Mouse (Mus musculus) spleen, postnatal 4 days (tissue): ENCODE results near the gene Thrb.

Source experiments
- DNase-seq, 2 experiments: peaks; one replicate each; pipeline ENCODE4 v3.0.0; 2022; ENCODE audit warnings: low spot score in 2 of 2

Gene Thrb

DNA sequence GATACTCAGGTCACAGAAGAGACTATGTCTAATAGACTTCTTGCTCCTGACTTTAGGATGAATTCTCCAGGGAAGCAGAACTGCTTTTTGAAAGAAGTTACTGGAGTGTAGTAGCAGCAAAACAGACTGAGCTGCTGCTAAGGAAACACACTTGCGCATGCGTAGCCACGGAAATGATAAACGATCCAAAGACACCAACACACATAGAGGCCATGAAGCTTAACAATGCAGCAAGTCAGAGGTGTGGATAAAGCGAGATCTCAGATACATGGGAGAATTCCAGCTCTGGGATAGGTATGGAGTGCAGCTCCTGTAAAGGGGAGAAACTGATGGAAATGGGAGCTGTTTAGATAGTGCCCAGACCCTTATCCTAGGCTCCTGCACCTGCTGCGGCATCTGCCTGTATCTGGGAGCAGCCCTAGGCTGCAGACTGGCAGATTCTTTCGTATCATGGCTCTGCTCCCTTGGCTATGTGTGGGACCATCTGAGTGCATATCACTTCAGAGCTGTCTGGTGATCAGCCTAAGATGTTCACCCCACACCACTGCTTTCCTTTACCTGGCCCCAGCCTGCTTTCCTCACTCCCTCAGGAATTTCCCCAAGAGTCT lies 53.3 kb downstream of the Thrb start:
- DNase-seq = no peak

DNA sequence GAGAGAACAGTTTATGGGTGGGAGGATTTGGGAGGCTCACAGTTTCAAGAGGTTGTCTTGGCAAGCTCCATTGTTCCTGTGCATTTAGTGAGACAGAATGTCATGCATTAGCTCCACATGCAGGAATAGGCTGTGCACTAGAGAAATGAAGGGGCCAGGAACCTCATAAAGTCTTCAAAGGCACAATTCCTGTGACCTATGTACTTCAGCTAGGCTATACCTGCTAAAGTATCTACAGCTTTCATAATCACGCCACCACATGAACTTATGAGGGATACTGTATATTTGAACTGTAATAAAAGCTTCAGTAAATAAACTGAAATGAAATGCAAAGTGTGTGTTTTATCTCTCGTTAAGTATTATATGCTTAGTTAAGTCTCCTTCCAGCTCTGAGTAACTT lies 59.4 kb downstream of the Thrb start:
- no peak for DNase-seq

DNA sequence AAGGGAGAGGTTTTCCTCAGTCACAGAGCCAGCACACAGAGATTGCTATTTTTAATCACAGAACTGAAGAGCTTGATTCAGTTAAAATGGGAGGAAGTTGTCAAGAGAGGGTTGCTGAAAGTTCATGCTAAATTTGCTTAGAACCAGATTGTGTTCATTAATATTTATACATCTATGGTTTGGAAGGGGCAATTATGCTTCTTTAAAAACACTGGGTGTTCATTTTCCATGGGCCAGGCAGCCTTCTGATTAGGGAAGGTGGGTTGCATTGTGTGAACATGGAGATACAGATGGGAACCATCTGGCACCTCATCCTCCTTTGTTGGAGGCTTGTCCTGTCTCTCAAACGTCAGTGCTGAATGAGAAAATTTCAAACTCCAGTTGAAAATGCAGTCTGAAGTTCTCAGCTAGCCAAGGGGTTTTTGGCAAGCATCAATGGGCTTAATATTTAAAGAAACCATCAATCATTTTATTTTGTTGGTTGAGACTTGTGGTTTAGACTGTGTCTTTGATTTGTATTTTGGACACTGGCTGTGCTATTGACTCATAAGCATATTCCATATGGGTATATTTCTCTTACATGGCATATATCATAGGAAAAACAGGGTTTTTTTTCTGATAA lies 62.9 kb downstream of the Thrb start:
- DNase-seq = no peak

DNA sequence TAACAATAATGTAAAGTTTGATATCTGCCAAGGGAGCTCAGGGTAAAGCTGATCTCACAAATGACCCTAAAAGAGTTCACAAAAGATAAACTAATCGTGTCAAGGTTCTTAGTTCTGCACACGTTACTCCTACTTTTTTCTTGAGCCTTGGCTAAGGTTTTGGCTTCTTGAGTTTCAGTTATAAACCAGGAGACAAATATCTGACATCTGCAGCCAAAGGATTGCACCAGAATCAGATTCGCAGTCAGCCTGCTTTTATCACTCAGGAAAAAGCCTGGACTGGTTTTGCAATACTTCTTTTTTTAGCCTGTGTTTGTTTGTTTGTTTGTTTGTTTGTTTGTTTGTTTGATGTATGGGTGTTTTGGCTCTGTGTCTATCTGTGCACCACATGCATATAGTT lies 64.5 kb downstream of the Thrb start:
- DNase-seq = no peak

DNA sequence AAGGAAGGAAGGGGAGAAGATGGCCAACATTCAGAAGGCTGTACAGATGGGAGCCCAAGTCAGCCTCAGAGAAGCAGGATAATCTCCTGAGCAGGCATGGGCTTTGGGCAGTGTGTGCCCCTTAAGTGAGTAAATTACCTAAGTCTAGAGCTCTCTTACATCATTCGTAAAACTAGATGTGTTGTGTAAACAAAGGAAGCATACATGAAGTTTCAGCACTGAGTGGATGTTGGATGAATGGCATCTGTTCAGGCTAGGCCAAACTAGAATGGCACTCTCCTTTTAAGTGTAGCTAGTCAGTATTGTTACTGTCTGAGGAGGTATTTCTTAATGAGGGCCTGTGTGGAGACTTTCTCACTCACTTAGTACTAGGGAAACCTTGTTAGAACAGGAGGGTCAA lies 66.8 kb downstream of the Thrb start:
- DNase-seq = no peak

DNA sequence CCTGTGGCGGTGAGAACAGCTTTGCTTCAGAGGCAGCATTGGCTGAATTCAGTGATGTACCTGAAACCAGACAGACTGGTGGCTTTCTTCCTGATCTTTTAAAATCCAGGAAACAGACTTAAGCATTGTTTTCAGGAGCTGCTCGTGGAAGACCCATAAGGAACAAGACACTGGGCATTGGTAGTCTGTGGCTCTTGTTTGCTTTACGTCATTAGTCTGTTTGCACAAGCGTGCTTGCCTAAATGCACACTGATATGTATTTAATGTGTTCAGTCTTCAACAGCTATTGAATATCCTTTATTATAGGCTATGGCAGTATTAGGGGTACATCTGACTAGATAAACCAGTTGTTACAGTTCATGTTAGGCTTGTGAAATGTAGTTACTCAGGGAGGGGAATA lies 67.8 kb downstream of the Thrb start:
- DNase-seq = no peak

DNA sequence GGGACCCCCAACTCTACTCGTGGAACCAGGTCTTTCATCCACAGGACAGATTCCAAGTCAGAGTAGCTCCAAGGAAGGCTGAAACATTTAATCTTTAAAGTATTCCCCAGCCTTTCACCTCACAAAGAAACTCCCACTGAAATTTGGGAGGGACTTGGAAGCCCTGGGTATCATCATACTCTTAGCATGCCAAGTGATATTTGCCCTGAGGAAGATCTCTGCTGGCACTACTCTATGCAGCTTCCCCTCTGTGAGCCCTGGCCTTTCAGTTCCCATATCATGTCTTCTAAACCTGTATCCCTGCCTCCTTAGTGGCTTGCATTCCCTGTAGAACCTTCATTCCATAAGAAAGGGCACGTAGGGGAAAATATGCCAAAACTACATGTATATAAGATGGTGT lies 68.8 kb downstream of the Thrb start:
- DNase-seq = no peak

DNA sequence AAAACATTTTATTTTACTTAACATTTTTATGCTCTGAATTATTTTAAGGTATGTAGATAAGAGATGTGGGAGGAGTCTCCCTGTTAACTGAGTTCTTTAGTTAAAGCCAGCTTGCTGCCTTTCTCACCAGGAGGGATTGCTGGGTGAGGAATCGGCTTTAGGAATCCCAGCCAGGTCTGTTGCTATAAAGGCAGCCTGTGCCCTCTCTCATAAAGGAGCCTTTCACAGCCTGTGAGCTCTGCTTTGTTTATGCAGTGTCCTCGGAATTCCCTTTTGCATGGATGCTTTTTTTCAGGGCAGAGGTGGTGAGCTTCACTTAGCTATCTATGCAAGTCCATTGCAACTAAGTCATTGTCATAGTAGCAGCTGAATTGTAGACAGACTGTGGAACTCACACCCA lies 71.0 kb downstream of the Thrb start:
- no peak for DNase-seq

DNA sequence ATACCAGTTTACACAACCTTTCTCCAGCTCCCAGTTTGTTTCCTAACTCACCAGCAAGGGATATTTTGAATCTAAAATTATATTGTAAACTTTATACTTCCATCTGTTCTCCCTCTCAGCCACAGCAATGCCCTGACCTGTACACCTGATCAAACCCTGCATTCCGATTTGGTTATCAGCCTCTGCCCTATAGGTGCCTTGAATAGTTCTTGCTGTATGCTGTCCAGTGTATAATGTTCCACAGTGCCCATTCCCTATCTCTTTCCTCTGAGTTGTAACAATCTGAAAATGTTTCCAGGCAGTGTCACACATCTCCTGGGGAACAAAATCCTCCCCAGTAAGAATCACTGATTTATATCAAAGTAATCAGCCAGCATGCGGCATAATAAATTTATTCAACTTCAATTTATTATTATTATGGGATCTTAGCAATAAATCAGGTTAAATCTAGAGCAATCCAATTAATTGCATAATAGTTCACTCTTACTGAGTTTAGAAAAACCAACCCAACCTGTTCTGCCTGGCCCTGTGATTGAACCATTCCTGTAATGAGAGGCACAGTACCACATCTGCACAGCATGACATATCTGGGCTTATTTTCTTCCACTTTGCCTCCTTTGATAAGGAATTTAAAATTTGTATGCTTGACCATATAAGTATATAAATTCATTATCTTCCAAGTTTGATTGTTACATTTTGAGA lies 73.2 kb downstream of the Thrb start:
- no peak for DNase-seq

DNA sequence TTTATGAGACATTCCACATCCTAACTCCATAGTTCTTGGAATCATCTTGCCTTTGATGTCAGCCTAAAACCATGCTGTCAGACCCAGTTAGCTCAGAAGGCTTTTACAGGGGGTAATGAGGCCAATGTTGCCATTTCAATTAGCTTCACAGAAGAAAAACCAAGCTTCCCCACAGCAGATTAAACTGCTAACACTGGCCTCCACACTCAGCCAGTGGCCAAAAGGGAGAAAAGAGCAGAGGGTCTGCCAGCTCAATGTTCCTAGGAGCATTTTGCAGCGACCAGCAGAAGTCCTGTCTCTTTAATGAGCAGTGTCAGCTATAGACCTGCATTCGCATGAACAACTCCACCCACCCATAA lies 73.7 kb downstream of the Thrb start:
- DNase-seq = no peak

DNA sequence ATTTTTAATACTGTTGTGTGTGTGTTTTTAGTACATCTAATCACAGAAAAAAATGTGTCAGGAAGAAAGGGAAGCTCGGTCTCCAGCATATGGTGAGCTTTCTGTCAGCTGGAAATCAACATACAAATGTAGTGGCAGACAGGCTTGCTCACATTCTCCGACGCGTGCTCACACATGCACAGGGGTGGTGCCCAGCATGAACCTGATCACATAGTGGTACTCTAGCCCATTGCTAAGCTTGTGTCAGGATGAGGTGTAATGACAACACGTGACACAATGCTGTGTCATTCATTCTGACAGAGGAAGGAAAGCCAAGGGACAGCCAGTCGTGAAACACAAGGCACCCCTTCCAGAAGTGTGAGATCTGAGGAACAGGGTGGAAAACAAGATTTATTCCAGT lies 75.4 kb downstream of the Thrb start:
- DNase-seq = no peak

DNA sequence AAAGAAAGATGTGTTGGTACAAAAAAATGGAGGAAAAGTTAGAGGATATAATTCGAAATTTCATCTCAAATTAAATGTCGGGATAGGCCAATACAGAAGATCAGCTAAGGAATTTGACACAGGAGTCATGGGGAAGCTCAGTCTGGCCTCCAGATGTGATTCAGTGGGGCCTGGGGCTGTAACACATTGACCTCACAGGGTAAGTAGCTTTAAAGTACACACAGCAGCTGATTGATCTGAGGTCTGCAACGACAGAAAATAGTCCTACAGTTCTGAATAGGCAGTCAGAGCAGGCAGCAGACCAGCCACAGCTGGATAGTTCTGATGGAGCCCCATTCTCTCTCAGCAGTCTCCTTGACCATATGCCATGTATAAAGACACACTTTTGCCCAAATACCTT lies 80.8 kb downstream of the Thrb start:
- DNase-seq = no peak

DNA sequence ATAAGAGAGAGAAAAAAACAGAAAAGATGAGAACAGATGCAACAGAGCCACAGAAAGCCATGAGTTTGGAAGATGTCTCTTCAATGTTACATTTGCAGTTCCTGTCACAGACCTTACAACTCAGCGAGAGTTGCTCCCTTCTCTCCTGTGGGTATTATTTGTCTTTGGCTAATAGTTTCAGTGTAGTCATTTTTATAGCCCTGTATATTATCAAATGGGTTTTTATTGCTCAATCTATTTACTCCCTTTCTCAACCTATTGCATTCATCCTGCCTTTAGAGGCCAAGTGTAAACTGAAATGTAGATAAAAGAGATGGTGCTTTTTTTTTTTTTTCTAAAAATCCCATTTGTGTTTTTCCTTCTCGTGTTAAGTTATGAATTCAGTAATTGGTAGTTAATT lies 82.2 kb downstream of the Thrb start:
- no peak for DNase-seq

DNA sequence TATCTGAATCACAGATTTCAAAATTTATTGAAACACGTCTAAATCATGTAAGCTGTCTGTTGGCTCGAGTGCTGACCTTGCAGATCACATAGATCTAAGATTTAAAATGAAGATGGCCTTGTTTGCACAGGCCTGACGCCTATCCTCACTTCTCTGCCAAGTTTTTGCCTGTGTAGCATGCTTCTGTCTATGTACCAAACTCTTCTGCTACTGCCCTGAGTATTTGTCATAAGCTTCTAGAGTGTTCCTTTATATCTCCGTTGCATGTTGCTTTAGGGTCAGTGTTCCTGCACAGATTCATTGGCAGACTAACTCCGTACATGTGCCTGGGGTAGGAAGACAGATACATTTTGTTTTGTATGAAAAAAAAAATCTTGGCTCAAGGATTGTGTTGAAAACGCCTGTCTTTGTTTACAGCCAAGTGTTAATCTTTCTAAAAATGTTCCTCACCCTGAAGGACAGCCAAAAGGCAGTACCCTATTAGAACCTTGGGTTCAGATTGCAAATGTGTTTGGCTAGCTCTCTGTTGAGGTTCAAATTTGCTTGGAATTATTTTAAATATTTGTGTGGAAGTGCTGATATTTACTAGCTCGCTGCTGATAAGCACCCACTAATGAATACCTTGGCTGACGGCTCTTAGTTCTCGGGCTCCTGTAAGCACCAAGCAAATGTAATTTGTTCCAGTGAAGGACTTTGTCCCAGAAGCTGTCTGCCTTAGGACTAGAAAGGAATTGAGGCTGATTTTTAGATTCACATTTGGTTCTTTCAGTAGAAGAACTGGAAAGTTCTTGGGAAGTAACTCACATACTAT lies 83.0 kb downstream of the Thrb start:
- no peak for DNase-seq

DNA sequence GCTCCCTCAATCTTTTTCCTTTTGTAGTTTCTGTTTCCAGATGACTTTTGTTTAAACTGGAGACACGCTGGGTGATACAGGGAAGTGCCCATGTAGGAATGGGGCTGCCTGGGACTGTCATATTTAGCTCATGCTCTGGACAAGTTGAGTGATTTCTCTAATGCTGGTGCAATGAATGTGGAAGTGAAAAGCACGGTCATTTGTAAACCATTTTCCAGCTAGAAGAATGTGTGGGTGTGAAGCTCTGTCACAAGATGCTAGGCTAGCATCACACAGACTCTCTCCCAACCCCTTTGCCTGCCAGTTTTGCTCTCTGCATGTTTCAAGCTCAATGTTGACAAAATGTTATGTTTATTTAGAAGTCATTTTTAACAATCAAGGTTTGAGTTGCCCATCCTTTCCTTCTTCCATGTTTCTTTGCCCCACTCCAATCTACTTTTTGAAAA lies 83.7 kb downstream of the Thrb start:
- DNase-seq = no peak

DNA sequence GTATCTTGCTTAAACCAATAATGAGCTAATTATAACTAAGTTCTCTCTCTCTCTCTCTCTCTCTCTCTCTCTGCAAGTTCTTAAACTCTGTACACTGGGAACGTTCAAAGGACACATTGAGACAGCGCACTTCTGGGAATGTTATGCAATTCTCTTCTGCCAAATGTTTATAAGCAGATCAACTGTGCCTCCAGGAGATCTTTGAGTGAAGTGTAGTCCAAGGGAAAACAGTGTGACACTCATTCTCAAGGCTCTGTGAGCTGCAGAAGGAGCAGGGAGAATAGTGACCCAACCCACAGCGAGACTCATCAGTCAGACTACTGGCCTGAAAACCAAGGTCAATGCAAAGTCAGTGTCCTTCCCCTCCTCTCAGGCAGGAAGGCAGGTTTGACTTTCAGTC lies 87.9 kb downstream of the Thrb start:
- DNase-seq = no peak

DNA sequence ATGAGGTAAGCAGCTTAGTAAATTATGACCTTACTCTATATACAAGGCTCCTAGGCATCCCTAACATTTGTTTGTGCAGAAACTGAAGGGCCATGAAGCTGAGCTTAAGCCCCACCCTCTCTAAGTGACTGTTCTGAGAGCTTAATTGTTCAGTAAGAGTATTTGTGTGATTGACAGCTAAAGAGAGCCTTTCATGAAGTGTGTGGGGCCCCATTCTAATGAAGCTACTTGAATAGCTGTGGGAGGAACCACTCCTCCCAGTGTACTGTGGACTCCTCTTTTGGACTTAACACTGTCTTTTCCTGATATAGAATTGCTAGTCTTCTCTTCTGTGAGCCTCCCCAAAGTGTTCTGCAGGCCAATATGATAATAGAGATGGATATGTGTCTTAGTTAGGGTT lies 88.9 kb downstream of the Thrb start:
- DNase-seq = no peak

DNA sequence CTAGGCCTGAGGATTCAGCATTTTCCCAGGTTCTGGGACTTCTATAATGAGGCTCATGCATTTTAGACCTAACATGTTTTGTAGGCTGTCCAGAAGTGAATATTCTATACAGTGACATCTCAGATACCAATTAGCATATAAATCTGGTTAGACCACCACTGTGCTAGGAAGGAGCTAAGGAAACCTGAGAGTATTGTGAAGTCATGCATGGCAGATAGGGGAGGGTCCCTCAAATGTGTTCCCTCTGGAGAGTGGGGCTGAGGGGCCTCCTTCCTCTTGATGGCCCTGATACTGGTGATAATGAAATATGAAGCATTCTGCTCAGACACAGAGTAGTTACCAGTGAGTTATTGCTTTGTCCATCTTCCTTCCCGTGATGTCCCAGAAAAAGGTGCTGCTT lies 91.8 kb downstream of the Thrb start:
- DNase-seq = no peak

DNA sequence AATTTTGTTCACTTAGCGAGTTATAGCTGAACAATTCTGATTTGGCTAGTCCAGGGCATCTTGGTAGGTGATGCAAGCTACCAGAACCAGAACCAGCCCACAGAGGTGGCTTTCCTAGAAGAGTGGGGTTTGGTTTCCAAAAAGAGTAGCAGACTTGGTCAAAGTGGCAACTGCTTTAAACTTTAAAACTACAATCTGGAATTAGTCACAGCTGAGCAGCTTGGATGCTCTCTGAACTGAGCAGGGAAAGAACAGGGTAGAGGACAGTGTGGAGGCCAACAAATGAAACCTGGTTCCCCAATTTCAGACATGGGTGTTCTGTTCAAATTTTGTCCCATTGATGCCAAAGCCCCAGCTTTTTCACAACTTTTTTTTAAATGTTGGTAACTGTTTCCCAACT lies 93.4 kb downstream of the Thrb start:
- no peak for DNase-seq

DNA sequence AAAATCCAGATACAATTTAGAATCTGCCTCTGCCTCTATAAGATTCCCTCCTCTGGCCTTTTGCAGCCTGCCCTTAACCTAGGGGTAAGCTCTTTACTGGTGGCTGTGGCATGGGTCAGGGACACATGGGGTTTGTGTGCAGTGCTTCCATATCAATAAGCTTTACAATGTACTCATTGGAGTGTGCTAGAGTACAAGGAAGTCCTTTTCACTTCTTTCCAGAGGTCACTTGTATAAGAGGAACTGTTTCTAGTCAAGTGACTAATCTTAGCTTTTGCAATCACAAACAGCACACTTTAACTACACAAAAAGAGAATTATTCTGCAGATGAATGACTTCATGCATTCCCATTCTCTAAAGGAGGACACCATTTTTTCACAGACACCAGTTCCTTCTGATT lies 96.7 kb downstream of the Thrb start:
- DNase-seq = no peak

DNA sequence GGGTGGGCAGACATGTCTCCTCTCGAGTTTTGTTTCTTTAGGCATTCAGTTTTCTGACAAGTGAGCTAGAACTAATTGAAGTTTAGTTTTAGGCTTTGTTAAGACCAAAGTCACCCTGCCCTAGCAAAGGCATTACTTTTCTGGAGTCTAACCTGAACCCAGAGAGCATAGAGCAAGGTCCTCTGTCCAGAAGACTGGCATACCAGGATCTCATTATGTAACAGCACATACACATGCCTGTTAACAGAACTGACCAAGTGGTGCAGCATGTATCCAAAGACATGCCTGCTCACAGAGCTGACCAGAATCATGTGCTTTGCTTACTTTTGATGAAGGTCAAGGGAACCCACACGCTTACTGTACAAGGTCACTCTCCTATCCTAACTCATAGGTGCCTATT lies 107.9 kb downstream of the Thrb start:
- no peak for DNase-seq

DNA sequence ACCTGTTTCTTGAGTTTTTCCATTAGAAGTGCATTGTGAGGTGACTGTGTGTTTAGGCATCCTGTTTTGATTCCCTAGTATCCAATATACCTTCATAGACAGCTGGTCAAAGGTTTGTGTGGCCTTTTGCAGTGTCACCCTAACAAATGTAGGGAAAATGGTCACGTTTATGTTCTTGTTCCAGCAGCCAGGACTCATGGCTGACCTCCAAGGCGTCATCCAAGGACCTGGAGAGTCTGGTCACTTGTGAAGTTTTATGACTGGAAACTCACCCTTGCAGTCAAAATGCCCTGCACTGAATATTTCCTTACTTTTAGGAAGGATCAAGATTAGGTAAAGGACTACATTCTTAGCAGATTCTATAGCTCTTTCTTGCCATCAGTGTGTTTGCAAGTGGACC lies 114.3 kb downstream of the Thrb start:
- DNase-seq = no peak

DNA sequence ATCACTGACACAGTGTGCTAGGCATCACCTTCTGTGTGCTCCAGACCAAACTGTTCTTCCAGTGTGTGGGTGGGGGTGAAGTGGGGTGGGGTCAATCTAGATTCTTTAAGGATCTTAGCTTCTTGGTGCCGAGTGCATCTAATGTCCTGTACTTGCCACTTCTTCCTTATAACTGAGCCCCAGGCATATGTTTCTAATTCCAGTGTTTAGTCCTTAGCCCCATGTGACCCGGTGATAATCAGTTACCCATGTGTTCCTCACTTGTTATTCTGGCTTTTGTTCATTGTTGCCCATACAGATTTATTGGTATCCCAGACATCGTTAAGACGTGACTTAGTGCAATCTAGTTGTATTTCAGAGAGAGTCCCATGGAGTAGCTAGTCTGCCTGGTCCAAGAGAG lies 121.9 kb downstream of the Thrb start:
- no peak for DNase-seq
